Mouse (Mus musculus) right cerebral cortex, postnatal 10 days (tissue): ENCODE data around the gene Prss23.

Experiments used
- DNase-seq, 2 experiments: peaks; one replicate each; pipeline ENCODE4 v3.0.0; 2021; ENCODE audit warnings: low spot score in 2 of 2

The Prss23 gene

DNA sequence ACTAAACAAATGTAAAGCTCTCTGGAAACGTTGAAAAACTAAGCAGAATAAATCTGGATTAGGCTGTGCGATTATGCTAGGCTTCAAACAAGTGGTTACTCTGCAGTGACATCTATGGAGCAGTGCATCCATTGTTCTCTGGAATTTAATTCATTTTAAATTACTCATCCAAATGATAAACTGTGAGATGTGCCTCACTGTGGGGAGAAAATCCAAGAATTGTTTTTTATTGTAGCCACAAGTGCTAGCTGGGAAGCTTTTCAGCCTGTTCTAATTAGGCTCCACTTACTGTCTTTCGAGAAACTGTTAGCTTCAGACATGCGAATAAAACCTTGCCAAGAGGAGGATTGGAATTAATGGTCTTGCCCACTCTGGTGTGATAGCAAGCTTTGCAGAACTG, 18.3 kb downstream of the Prss23 start:
- DNase-seq: no peak

DNA sequence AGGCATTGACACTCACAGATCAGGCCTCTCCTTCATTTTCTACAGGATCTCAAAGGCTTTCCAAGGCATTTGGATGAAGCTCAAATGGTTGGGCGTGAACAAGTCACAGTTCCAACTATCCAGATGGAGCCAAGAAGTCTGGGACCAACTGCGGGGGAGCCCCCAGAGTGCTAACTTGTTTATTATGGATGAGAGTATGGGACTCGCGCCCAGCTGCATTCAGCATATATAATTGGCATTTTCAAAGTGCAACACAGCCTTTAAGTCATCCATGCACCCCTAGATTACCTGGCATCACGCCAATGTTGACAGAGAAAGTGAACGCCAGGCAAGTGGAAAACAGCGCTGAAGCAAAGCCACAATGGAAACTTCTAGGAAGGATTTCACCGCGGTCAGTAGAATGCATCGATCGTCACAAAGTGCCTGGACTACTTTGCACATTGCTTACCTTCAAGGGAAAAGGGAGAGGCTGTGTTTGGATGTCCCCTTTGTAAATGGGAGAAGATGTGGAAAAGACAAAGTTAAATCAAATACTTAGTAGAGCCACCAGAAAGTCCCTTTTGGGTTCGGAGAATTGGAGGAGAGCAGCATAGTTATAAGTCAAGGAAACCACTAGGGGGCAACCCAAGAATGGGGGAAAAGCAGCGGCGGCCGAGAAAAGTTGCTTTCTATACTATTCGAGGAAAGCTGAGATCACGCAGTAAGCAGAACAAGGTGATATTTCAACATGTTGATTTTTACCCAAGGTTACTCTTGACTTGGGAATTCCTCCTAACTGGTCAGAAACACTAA, 27.3 kb downstream of the Prss23 start:
- DNase-seq: peak; percentile 79 to 87

DNA sequence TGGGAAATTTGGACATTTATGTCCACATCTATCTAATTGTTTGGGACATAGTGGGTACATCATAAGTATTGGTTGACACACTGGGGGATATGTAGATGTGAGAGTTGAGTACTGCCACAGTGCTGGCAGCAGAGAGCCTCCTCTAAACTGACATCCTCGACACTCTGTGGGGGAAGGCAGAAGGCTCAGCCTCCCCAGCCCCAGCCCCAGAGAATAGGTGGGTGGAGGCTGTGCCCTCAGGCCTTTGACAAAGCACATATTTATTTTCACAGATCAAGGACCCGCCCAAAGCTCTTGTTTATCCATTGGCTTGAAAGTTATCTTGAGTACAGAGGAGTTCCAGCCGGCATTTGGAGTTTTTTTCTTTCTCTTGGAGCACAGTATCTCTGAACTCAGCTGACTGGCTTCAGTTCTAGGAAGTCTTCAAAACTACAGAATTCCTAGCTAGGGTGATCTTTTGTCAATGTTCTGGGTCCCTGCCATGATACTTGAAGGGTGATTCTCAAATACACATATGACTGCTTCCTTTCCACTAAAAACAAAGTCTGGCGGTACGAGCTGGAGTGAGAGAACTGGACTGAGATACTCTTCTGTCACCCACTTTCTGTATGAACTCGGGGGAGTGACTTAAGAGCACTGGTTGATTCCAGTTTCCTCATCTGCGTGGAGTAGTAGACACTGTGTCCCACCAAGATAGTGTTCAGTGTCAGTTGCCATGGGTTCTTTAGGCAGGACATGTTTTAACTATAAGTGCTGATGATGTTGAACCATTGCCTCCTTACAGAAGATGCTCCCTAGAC, 43.0 kb downstream of the Prss23 start:
- no peak for DNase-seq

DNA sequence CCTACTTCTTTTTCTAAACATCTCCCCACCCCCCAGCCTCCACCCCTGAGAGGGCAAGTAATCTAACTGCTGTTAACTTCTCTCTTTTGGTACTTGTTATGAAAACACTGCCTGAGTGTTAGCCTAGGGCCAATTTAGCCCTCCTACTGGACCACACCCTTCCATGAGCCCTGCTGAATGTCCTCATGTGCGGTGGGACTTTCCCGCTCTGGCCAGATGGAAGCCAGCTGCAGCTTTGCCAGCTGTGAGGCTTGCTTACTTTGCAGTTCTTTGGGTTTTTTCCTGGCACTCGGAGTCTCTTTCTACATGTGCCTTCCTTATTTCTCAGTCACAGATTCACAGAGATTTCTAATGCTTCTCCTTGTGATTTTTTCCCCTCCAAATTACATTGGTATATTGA, 45.3 kb downstream of the Prss23 start:
- peak; percentile 29 to 38 for DNase-seq

DNA sequence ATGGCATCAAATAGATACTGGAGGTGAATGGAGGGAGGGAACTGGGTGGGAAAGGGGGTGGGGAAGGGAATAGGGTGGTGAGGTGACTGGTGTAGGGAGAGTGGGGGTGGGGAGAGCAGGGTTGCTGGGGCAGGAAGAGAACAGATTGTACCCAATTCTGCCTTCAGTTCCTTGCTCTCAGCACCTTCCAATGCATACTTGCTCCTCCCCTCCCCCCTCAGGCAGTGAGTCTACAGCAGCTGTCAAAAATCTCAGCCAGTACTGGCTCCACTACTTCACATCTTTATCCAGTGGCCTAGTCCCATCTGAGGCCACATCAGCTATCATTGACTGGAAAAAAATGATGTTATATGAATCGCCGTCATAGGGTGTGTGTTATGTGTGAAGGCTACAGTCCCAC, 48.5 kb downstream of the Prss23 start:
- DNase-seq: peak in 1 of 2 experiments; percentile 34

DNA sequence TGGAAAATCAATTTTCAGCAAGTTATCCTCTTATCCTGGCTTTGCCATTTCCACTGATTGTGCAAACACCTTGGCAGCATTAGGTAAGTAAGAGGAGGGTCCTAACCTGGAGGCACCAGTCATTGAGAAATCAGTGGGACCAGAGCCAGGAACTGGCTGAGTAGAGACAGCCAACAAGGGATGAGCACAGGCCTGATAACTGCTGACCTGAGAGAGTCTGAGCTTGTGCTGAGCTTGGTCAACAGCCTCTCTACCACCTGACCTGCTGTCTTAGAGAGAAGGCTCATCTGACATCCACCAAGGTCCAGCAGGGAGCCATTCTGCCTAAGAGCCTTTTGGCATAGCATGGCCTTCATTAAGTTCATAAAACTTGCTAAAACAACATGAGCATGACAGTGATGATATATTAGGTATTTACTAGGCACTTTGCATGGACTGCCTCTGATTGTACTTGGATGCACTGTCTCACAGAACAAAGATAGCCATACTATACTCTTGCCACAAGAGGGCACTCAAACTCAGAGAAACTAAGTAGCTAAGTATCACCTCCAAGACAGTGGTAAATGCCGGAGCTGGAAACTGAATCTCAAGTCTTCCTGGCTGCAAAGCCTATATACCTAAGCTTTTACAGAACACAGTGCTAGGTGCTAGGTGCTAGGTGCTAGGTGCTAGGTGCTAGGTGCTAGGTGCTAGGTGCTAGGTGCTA, 49.5 kb downstream of the Prss23 start:
- DNase-seq: peak; percentile 47 to 58

DNA sequence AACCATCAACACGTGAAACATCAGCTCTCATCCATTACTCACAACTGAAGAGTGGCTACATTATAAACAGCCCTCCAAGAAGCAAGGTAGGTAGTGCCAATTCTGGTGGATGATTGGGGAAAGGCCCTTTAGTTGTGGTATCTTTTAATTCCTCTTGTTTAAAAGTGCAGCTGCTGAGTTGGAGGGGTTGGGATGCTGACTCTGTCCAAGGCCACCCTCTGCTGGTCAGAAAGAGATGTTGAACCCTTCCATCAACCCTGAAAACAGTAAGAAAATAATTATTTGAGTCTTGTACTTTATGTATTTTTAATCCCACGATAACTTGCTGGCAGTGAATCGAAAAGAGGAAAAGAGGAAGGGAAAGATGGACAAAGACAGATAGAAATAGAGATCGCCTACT, 53.5 kb downstream of the Prss23 start:
- peak; percentile 32 to 38 for DNase-seq

DNA sequence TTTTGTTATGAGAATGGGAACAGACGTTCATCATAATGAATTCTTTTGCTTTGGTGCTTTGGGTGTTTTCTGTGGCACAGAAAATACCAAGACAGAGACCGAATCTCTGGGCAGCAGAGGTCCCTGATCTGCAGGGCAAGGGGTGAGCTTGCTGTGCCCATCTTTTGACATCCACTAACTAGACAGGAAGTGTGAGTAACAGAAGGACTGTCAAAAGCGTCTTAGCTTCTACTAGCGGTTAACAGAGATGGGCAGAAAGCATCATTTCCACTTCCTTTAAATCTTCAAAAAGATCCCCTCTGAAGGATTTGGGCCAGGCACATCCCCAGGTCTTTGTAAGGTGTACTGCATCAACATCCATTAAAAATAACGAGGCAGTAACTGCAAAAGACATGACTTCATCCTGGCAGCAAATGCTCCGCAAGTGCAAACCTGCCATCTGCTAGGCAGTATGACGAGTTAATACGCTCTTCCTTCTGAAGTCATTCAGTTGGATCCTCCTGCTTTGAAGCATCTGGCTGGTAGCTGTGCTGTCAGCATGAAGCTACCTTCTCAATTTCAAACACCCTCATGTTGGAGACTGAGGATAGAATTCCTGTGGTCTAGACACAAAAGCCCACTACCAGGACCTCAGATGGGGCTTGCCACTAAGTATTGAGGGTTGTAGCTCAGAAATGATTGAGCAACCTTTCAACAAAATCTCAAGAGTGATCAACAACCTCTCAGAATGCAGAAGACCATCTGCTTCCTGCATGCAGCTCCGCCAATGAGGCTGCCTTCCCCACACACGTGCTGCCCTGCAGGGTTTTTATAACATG, 63.0 kb downstream of the Prss23 start:
- DNase-seq: peak; percentile 26 to 32

DNA sequence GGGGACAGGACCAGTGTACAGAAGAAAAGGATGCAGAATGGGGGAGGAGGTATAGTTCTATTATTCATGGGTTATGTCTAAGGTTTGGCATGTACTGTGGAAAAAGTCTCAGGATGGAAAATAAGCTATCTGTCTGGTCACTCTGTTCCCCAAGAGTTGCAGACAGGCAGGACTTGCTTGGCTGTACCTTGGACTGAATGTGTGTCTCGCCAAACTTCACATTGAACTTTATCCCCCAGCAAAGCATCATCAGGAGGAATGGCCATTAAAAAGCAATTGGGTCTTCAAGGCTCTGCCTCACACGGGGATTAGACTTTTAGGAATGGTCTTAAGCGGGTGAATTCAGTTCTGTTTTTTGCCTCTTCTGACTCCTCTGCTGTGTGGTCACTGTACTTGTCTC, 63.7 kb downstream of the Prss23 start:
- DNase-seq: no peak

DNA sequence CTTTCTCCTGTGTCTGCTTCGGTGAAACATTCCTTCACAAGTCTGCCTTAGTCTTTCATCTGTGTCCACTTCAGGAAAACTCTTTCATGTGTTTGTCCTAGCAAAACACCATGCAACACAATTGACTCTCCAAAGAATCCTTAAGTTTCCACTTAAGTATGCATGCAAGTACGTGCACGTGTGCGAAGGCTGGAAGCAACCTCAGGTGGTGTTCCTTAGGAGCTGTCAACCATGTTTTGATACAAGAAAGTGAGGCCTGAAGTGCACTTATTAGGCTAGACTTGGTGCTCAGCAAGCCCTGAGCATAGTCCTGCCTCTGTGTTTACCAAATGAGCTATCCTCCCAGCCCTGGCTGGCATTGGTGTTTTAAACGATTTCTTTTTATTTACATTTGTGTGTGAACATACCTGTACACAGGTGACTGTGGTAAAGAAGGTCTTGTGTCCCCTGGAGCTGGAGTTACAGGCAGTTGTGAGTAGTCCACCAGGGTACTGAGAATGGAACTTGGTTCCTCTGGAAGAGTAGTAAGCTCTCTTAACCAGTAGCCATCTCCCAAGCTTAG, 64.3 kb downstream of the Prss23 start:
- no peak for DNase-seq

DNA sequence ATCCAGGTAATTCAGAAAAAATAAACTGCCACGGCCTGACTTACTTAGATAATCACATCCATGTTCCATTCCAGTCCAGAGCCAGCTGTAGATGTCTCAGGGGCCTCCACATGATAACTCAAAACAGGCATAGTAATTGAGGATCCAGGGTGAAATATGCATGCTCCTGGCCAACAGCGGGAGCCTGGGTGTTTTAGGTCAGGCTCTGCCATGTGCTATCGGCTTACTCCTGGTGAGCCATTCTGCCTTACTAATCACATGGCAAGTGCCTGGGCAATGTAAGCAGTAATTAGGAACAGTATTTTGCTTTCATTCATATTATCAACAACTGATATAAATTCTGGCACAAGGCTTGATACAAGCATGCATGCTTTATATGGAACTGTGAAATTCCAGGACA, 65.6 kb downstream of the Prss23 start:
- DNase-seq: no peak

DNA sequence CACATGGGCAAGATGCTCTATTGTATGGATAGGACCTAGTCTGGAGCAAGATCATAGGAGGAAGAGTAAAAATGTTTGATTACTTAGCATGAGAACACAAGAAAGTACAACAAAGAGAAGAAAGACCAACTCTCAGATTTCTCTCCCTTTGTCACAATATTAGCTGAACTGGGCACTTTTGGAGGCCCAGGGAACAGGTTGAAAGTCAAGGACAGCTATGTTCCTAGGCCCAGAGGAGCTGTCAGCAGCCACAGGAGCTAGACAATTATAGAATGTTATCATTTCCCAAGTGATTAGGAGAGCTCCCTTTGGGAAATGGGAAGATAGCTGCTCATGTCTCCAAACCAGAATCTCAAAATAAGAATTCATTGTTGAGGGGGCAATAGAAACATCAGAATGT, 66.1 kb downstream of the Prss23 start:
- DNase-seq: no peak

DNA sequence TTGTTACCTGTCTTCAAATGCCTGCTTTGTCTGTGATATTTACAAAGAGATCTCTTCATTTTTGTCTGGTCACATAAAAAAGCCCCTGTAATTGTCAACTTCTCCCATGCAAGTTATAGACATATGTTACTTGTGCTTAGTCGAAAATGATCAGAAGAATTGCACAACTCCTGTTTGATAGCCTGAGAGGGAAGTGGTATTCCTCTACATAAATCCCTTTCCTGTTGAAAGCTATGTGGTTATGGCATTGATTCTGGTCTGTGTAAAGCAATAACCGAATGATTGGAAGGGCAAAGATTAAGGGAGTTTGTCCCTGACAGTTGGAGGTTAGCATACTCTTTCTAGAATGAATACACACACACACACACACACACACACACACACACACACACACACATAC, 67.3 kb downstream of the Prss23 start:
- DNase-seq: no peak
